Mouse (Mus musculus) right cerebral cortex, adult 18-20 months (tissue): ENCODE measurements at regions not wholly inside any gene's neighbourhood (a gene's known extent, or its start where the extent isn't known, plus 50 kb on each side); places are given as distances from the start of the nearest gene placed in this dataset.

Experiments
- DNase-seq: peaks from one replicate; pipeline ENCODE4 v3.0.0; 2022; ENCODE audit warnings: mixed read lengths

DNA sequence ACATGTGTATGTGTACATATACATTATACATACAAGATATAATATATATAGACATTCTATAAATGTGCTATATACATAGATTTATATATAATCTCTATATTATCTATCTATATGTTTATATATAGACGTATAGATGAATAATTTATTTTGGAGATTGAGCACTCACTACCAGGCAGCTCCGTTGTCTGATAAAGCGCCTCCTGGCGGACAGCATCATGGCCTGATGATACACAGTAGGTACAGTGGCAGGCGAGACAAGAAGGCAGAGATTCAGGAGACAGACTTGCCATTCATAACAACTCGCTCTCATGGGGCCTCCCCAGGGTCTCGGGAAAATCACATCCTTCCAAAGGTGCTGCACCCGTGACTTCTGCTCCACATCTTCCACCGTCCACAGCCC is 101.4 kb upstream of the A530016L24Rik start:
- no peak for DNase-seq

DNA sequence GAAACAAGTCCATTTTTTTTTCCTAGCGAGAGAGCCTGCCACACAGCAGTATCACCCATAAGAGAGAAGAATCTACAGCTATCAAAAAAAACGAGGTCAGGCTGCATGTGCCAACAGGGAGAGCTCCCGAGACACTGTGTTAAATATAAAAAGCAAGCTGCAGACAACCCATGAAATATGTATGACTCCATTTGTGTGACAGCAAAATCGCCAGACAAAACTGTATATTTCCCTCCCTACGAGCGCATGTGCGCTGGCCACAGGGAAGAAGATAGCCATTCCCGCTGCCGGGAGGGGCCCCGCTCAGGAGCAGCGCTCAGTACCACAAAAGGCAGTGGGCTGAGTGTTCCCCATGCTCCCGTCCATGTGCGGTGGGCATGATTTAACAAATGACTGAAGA is 93.3 kb upstream of the A530016L24Rik start:
- peak; percentile 4 for DNase-seq

DNA sequence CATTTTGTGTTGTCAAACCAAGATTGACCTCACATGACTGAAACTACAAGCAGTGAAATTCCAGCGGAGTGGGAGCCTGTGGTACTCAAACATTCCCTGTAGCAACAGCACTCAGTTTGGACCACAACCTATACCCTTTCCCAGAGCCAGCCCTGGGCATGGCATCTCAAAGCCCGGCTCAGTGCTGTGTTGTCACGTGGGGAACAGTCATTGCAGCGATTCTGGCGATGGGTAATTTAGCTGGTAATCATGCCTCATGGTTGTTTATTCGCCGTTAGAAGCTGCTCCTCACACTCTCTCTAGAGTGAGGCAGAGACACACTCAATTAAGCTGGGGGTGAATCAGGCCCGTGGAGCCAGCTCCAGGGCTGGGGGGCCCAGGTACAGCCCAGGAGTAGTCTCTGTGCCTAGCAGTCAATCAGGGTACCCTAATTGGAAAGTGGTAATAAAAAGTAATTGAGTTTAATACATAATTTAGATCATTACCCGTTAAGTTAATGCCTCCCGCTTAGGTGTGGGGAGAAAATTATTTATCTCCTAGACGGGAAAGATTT is 85.5 kb upstream of the A530016L24Rik start:
- no peak for DNase-seq

DNA sequence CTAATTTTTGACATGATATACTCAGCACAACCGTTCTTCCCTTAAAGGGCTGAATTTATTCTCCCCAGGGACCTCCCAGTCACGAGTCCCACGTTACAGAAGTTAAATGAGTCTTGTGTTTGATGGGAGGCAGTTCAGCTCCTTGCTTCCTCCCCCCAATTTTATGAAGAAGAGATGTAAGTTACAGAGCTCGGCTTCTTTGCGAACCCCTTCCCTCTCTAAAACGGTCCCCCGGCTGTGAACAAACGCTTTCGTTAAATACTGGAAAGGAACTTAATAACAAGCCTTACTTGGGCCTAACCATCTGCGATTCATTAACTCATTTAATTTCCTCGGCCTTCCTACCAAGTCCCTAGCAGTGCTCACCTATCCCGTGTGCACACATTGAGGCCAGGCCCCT is 84.9 kb upstream of the A530016L24Rik start:
- no peak for DNase-seq

DNA sequence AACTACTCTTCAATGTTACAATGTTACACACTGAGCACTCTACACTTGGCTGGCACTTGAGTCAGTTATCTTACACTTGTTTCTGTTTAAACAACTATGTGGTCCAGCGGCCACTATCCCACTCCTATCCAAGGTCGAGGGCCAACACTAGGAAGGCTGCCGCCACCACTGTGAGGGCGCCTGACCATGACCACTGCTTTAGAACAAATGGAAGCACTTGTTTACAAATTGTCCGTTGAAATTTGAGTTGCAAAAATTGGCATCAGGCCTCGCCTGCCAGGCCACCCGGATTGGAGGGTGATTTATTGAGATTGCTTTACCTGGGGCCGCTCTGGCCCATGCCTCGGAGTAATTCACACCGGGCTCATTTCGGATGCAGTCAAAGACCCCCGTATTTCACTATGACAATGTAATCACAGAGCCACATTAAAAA is 83.5 kb upstream of the A530016L24Rik start:
- DNase-seq: no peak

DNA sequence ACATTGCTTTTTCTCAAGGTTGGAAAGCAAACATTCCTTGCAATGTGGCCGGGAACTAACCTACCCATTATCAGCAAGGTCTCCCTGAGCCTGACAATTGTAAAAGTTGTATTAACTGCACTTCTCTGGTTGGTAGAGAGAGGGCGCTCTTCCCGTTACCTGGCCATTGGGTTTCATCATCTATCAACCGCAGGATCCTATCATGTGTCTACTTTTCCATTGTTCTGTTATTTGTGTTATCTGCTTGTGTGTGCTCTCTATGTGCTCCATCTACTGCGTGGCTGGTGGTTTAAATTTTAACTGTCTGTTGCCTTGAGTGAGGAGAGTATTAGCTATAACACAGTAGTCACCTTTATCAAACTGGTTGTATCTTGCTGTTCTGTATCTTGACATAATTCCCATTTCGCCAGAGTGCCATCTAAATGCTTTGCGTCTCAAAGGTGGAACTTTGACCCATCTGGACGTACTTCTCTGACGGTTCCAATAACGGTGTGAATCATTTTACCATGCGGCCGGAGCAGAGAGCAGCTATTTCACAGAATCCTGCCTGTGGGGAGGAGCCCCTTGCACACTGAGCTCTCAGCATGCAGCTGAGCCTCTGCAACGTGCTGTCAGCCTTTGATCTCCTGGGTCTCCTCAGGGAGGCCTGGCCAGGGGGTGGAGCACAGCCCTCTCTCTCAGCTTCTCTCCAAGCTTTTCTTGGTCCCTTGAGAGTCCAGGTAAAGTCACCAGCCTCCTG is 77.5 kb upstream of the A530016L24Rik start:
- DNase-seq: no peak

DNA sequence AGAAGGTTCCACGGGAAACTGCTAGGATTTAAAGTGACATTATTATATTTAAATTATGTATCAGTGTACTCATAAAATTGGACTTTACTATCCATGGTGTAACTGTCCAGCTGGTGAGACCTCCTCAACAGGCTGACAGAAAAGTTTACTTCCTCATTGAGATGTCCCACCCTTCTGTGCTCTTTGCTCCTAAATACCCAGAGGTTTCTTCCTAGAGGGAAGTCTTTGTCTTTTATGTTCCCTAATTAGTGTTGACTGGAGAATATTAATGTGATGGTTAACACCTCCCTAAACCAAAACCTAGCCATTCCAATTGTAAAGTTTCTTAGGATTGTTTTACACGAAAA is 76.9 kb upstream of the A530016L24Rik start:
- DNase-seq: no peak

DNA sequence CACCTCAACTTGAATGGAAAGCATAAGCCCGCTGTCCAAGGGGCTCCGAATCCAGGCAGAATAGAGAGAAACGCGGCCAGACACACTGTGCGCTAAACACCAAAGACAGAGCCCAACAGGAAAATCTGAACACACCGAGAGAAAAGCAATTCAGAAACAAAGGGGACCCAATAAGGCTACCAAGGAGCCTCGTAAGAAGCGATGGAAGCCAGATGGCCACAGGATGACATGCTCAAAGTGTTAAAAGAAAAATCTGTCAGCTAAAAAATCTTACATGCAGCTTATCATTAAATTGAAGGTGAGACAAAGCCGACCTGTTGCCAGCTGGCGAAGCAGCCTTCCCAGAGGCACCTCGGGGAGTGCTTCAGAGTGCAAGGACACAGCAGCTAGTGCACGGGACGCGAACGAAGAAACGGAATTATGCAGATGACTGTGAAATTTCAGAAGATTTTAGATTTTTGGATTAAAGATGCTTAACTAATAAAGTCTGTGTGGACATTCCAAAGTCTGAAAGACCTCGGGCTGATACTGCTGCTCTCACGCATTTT is 73.2 kb upstream of the A530016L24Rik start:
- no peak for DNase-seq

DNA sequence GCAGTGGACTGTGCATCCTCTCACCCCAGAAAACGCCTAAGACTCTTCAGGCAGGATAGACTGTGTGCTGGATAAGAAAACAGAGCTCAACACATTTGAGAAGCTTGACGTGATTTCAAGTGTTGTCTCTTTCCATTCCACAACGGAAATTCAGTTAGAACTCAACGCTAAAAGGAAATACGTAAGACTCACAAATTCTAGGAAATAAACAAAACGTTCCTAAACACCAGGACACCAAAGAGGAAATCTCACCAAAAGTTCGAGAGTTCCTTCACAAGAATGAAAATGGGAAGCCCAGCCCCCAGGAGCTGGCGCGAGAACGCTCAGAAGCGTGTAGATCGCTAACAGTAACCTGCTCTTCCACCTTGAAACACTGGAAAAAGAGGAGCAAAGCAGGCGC is 72.7 kb upstream of the A530016L24Rik start:
- no peak for DNase-seq

DNA sequence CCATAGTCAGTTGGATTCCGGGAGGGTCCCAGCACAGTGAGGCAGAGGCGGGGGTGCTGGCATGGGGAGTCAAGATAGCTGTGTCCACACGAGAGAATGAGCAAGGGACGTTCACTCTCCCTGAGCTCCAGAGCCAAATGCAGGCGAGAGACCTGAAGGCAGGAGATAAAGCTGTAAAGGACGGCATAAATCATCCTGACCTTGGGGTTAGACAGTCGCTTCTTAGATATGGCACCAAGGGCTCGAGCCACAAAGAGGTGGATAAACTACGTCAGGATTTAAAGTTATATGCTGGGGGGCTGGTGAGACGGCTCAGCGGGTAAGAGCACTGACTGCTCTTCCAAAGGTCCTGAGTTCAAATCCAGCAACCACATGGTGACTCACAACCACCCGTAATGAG is 70.6 kb upstream of the A530016L24Rik start:
- no peak for DNase-seq

DNA sequence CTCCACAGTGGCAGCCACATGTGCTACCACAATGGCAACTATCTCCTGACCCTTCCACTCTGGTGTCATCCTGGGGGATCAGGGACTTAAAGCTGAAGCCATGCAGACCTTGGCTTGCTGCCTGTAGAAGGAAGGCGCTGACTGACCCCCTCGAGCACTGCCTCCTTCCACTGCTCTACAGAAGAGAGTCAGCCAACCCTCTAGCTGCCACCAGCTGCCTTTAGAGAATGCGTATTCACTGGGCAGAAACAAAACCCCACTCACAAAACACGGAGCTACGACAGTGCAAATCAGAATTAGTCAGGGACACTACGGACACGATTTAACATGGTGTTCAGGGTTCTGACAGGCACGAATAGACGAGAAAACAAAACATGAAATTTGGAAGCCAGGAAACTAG is 67.1 kb upstream of the A530016L24Rik start:
- DNase-seq: no peak

DNA sequence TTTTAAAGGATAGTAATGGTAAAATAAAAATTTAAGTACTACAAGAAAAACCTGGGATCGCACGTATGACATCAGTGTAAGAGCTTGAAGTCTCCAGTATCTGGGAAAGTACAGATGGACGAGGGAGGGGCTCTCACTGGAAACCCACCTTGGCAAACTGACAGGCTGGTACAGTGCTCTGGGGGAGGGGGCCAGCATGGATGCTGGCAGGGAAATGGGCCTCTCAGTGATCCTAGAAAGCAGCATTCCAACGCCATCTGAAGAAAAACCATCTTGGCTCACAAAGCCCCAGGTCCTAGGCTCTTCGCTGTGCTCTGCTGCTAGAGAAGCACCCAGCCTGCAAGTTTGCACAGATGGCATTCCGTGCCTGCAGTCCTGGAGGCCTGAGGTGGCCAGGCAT is 65.1 kb upstream of the A530016L24Rik start:
- DNase-seq: no peak

DNA sequence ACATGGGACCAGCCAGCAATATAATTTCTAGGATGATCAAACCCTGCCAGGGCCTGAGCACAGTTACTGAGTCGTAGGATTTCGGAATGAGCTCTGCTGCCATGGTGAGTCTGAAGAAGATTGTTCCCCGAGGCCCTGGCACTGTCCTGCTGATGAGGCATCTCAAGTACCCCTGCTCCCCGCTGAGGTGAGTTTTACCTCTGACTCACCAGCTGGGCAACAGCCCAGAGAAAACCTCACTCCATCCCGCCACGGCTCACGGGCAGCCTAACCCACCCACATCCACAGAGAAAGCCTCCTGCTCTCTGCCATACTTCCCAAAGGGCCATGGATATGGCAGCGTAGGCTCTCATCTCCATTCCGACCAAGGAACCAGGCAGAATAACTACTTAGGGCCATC is 62.6 kb upstream of the A530016L24Rik start:
- peak; percentile 40 for DNase-seq

DNA sequence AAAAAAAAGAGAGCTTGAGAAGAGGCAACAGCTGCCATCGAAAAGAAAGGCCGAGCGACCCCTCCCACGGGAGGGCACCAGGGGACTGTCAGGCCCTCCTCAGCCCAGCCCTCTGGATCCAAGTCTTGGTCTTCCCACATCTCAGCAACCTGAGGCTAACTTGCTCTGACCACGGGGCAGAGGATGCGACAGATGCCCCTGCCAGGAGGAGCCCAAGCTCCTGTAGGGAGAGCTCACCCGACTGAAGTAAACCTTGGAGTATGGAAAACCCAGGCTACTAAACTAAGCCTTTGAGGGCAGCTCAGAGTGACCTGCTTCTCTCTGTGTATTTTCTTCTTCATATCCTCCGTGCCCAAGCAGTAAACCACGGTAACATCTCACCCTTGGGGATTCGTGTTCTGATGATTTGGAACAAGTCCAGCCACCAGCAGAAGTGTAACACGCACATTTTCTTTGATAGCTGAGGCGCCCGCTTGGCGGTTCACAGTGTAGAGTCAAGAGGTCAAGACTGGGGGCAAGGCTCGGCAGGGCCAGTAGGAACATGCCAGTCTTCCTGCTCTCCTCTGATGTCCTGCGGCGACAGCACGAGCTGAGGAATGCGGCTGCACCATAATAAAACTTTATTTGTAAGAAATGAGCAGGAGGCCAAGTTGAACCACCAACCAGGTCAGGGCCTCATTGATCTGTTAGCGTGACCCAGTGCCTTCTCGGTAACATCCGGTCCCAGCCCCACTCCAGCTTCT is 59.0 kb upstream of the A530016L24Rik start:
- no peak for DNase-seq

DNA sequence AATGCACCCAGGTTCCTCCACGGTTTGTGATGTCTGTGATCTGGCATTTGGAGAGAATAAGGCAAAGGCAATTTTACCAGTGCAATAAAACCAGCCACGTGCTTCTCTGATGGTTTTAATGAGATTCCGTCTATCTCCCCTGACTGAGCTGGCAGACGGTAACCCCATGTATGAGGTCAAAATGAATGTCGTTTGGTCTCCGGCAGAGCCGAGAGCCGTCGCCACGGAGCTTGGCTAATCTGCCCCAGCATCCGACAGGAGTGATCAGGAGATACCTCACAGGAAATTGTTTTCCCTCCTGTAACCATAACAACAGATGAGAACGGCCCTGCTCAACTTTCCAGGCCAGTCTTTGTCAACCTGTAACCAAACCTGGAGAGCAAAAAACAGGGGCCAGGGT is 55.9 kb upstream of the A530016L24Rik start:
- DNase-seq: no peak

DNA sequence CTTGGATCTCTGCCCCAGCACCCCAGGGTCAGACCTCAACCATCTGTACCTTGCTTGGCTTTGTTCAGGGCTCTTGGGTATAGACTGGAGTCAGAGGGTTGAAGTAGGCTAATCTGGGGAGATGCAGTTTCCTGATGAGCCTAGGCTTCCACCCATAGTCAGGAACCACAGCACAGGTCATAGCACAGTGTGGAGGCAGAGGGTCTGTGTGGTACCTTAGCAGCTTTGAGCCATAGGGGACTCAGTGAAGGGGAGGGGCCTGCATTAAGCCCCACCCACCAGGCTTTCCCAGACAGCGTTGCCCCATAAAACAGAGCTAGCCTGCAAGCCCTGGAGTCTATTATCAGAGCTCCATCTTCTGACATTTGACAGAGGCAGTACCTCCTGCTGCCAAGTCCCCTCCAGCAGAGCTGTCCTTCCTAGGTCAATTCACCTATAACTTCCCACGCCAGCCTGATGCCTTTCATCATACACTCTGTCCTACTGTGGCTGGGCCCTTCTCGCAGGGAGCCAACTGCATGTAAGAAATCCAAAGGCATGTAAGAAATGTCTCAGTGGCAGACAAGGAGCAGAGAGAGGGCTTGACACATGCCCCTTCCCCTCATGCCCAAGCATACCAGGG is 54.5 kb upstream of the A530016L24Rik start:
- no peak for DNase-seq

DNA sequence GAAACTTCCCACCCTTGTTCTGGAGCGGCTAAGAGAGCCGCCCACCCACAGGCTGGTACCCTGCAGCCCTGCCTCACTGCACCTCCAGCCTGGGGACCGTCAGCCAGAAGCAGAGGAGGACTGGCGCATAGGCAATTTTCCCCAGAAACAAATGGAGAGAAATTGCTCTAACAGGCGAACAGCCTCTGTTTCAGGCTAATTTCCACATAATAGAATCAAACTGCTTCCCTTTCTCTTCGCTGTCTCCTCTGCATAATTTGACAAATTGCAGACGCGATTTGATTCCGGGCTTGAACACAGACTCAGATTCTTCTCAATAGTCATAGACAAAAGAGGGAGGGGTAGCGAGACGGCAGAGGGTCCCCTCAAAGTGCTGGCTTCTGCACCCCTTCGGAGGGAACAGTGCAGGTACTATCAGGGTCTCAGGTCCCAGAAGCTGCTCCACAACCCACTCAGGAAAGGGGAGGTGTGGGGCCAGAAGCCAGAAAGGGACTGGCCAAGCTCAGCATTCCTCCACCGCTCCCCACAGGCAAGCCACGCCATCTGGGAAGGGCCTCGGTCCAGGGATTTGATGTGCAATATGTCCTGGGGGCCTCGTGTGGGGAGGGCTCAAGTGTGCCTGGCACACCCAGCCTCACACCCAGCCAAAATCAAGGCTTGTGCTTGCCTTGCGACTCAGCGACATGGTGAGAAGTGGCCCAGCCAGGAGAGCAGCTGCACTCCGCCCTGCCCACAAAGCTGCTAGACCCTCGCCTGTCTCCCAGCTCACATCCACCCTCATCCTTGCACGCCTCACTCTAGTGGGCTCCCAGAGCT is 53.7 kb upstream of the A530016L24Rik start:
- peak; percentile 25 for DNase-seq

DNA sequence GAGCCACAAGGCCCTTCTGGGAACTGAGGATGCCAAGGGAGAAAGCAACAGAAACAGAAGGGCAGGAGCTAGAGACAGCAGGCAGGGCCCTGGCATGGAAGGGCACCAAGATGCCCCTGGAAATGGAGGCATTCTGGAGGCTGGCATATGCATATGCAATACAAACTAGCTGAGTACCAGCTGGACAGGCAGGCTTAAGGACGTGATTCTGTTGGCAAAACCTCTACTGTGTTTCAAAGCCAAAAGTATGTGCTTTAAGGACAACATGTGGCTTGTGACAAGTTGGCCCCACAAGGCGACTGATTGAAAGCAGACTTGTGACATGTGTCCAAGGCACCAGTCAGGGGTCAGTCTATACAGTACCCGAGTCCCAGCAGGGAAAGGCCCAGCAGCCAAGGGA is 52.2 kb upstream of the A530016L24Rik start:
- no peak for DNase-seq

DNA sequence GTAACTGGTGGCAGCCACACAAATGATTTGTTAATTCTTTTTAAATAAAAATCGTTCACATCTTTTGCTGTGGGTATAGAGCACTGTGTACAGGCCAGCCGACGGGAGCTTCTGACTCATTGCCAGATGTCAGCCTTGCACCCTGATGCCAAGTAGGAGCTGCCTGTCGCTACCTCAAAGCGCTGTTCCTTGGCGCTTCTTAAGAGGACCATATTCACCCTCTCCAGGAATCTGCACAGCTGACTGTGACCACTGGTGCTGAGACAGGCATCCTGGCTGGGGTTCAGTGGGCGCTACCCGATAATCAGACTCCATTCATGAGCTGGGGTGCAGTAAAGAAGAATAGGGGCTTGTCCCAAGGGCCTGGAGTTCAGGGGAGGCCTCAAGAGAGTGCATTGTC is 51.0 kb upstream of the A530016L24Rik start:
- DNase-seq: no peak
